Mouse (Mus musculus) liver (tissue): ENCODE measurements around the gene Rptor.

ENCODE experiments used
- DNase-seq: peaks from one replicate; pipeline ENCODE4 v3.0.0-alpha.2; 2020; ENCODE audit warnings: mixed read lengths

The Rptor gene

DNA sequence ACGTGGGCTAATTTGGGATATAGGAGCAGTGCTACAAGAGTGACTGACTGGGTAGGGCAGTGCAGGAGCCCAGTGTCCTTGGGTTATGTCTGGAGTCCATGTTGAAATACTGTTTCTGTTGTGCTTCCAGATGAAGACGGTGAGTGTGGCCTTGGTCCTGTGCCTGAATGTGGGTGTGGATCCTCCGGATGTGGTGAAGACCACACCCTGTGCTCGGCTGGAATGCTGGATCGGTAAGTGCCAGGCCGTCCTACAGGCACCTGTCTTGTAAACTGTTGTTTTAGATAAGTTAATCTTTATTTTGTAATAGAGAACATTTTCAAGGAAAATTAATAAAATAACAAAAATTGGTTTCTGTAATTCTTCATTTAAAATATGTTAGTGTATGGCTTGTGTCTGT lies 54.8 kb downstream of the Rptor start:
- DNase-seq, result peak; percentile 32

DNA sequence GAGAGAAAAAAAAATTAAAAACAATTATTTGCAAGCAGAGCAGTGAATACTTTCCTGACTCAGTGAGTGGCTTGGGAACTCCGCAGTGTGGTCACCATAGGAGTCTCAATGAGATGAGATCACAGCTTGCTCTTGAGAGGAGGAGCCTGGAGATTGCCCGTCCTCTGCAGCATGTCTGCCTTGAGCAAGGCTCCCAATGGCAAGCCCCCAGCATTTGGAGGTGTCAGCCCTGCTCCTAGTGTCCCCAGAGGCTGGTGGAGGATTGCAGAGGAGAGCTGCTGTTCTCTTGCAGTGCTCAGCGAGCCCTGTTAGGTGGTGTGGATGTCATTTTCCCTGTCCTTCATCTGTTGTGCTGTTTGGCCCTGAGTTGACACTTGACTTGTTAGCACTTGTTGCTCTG lies 56.6 kb downstream of the Rptor start:
- no peak for DNase-seq

DNA sequence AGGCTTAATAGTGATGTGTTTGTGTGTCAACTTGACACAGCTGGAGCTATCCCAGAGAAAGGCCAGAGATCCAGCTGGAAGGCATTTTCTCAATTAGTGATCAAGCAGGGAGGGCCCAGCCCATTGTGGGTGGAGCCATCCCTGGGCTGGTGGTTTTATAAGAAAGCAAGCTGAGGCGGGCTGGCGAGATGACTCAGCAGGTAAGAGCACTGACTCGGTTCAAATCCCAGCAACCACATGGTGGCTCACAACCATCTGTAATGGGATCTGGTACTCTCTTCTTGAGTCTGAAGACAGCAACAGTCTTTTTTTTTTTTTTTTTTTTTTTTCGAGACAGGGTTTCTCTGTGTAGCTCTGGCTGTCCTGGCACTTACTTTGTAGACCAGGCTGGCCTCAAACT lies 58.8 kb downstream of the Rptor start:
- DNase-seq, result peak; percentile 88

DNA sequence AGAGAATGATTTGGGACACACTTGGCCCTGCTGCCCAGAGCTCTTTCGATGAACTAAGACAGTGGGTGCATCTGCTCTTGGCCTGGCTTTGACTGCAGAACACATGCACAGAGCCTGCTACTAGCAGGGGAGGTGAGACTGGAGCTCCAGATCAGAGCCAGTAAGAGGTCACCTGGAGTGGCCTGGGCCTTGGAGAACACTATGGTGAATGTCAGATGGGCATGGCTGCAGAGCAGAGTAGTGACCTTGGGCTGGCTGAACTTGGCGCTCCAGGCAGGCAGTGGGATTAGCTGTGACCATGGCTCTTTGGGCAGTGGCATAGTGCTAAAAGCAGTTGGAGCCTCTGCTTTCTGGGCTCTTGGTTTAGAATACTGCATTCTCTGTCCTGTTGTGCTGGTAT lies 61.2 kb downstream of the Rptor start:
- no peak for DNase-seq

DNA sequence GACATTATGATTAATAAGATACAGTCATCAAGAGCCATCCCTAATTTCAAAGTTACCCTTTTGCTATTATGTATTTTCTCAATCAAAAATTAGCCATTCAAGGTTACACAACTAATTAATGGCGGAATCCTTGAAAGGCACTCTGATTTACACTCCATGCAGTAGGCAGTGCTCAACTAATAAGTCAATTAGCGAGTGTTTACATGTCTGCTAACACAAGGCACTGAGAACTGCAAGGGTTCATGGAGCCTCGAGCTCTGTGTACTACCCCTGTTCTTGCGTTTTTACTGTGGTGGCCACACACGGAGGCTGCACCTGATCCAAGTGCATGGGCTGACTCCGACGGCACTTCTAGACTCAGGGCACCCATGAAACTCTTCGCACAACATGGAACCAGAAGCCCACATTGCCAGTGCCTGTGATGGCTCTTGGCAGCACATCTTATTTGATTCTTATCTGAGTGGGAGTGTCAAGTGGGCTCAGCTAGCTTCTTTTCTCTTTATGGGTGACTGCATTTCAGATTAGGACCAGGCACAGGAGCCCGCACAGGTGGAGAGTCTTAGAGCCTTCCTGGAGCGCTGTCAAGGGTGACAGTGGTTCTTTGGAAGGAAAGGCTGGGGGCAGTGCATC lies 62.1 kb downstream of the Rptor start:
- no peak for DNase-seq

DNA sequence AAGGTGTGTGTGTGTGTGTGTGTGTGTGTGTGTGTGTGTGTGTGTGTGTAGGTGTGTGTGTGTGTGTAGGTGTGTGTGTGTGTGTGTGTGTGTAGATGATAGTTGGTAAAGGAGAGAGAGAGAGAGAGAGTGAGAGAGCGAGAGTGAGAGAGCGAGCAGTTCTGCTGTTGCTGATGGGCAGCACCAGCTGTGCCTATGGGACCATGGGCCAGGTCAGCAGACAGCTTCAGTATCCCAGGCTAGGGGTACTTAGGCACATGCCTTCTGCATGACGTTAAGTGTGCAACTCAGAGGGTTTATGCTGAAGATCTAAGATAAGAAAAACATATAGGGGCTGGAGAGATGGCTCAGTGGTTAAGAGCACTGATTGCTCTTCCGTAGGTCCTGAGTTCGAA lies 62.6 kb downstream of the Rptor start:
- DNase-seq, result no peak

DNA sequence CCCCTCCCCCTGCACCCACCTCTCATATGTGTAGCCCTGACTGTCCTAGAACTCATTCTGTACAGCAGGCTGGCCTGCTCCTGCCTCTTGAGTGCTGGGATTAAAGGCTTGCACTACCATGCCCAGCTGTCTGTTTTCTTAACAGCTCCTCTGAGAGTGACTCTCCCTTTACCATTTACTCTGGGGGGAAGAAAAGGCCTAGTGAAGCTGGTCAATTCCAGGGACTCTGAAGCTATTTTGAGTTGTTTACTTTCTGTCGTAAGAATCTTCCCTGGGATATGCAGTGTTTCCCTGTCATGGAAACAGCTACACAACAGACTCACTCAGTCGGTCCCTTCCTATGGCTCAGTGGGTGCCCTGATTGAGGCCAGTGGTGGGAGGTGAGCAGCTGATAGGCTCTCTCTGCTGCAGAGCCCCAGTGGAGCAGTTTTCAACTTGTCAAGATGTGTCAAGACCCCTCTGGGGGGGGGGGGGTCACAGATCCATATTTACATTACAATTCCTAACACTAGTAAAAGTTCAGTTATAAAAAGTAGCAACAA lies 63.9 kb downstream of the Rptor start:
- DNase-seq, result no peak

DNA sequence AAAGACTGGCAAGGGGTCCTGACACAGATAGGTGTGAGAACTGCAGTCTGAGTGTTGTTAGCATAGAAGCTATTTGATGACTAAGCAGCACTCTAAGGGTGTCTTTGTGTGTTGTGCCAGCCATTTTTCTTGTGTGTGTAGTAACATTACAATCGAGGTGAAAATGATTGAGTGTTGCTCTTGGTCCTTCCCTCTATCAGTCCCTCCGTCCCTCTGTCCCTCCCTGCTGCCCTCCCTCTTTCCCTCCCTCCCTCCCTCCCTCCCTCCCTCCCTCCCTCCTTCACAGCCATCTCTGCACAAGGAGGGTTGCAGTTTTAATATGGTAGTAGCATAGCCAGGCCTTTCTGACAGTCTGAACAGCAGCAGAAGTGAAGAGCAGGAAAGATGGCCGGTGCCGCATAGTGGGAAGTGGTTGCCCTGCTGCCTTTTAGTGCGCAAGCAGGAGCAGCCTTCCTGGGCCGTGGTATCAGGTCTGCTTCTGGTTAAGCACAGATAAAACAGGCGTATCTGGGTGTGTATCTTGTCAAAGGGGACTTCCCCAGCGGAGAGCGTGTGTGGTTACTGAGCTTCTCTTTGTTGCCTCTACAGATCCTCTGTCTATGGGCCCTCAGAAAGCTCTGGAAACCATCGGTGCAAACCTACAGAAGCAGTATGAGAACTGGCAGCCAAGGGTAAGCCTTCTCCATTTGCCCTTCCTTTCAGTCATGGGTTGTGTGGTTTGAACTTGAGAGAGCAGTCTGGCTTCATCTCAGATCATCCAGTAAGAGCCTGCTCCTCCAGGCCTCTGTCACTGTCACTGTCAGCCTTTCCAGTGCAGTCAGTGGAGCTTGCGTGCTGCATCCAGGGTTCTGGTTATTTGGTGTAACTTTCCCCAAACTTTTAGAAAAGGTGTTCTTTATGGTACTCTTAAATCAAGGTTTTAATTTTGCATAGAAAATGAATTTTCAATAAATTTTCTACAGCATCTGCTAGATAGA lies 68.3 kb downstream of the Rptor start:
- DNase-seq, result peak; percentile 80

DNA sequence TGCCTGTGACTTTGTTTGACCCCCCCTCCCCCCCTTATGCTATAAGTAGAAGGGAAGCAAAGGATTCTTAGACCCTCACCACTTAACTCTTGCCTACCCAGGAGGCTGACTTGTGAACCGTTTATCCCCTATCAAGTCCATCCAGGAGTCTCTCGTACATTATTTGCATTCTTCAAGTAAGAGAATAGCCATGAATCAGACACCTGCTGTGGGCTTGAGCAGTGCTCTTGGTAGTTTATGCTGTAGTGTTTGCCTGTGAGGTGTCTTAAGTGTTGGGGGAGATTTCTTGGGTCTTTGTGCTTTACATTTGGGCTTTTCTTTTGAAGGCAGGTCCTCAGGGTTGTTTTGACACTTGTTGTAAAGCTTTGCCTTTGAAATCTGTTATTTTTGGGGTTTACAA lies 69.3 kb downstream of the Rptor start:
- DNase-seq, result no peak

DNA sequence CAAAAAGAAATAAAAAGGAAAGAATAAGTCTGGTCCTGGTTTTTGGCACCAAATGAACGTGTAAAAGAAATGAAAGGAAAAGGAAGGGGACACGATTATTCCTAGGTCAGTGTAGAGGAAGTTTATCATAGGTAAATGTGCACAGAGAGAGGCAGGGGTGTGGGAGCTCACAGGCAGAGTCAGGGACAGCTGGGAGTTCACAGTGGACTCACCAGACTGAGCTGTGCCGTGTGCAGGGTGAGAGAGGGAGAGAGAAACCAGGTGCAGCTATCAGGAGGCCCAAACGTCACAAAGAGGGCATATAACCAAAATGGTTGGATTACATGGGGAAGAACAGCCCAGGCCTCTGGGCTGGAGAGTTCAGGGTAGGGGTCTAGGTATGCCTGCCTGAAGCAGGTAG lies 70.1 kb downstream of the Rptor start:
- DNase-seq, result peak; percentile 17

DNA sequence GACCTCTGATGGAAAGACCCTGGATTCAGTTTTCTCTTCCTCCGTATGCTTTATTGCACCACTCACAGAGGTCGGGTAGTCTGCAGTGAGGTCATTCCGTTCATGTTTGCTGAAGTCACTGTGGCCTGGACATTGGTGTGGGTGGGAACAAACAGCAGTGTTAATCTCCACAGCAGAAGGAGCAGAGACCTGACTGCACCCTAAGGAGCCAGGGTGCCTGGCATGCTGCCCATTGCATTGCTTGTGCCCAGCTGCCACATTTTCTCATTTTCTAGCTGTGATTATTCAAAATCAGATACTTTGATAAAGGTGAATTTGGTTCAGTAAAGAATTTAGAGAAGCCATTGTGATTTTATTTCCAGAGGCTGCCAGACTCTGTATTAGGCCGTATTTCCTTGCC lies 72.1 kb downstream of the Rptor start:
- no peak for DNase-seq

DNA sequence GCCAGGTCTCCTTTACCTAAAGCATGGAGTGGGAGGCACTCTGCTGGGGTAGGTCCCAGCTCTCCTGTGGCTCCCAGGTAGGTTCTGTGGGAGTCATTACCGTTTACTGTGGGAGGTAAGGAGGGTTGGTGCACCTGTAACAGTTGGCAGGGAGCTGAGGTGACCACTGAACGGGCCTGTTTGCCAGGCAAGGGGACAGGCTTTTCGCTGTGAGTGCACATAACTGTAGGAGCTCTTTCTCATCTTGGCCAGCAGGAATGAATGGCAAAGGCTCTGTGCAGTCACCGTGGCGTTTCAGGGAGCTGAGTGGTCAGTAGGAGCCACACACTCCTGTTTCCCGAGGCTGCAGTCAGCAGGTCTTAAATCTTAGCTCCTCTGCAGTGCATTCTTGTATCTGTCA lies 72.8 kb downstream of the Rptor start:
- DNase-seq, result no peak

DNA sequence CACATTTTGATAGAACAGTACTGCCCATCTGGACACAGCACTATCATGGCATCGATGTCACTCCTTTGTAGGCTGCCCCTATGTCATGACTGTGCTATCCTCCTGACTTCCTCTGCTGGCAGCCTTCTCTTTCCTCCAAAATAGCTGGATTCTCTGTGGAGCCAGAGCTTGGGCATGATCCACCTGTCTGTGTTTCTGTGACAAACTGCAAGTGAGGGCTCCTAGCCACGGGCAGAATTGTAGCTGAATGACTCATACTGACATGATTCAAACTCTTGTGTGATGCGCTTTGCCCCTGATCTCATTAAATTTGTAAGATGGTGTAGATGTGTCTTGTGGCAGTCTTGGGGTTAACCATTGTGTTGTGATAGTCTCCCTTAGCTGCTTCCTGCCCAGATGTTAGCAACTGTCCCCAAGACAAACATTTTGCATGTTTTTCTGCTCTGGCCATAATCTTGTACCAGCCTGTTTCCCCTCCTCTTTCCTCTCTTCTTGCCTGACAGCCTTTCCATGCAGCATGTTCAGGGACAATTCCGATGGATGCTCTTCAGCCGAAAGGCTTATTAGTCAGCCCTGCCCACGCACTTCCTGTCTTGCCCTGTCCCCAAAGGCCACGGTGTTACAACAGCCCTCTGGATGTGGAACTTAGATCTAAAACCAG lies 74.2 kb downstream of the Rptor start:
- DNase-seq, result no peak

DNA sequence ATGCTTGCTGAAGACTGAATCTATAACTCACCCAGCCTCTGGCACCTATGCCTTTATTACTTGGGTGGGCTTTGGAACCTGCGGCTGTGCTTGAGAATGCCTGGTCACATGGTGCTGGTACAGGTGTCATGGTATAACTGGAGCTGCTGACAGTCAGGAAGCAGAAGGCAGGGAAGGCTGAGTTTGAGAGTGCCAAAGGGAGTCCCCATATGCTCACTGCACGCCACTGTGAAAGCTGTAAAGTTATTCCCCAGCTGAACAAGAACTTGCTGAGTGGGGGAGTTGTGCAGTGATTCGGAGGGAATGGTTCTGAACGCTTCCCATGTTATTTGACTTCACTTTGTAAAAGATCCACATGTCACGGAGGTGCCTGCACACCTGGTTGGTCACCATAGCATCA lies 75.7 kb downstream of the Rptor start:
- DNase-seq, result no peak

DNA sequence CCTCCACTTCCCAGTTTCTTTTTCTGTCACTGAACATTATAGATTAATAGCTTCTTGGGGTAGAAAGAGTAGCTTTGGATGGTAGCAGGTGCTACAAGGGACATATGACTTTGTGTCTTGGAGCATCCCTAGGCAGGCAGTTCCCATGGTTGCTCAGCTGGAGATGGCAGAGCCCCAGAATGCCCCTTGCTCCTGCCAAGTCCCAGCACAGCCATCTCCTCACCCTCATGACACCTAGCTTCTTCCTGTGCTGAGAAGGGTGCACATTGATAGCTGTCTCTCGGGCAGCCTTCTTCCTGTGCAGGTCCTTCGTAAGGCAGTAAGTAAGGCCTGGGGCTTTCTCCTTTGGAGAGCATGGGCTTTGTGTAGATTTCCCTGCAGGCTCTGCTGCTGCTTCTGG lies 78.0 kb downstream of the Rptor start:
- DNase-seq, result no peak

DNA sequence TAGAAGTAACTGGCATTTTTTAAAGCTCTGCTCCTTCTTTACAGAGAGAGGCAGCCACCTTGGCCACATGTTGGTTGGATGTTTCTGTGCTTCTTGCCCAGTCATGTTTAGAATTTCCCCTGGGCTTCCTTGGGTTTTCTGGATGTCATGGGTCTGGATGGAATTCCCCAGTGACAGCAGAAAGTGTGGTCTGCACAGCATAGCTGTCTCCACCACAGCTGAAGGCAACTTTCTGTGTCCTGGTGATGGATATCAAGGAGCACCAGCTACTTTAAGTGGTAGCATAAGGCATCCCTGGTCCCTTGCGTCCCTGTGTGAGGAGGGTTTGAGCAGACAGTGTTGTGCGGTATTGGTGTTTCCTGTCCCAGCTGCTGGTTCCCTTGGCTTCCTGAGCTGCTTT lies 79.6 kb downstream of the Rptor start:
- DNase-seq, result no peak

DNA sequence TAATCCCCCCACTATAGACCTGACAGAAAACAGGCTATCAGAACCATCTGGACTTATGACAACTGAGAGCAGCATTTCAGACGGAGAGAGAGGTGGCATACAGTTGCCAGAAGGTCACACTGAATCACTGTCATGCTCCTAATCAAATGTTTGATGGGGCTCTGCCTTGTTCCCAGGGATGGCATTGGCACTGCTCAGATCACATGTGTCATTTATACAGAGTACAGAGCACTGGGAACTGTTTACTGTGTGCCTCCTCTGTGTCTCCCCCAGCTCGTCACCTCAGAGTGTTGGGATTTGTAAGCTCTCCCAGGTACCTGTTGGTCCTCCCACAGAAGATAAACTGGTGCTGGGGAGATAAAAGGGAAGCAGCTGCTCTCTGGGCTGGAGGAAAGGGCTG lies 81.1 kb downstream of the Rptor start:
- DNase-seq, result no peak

DNA sequence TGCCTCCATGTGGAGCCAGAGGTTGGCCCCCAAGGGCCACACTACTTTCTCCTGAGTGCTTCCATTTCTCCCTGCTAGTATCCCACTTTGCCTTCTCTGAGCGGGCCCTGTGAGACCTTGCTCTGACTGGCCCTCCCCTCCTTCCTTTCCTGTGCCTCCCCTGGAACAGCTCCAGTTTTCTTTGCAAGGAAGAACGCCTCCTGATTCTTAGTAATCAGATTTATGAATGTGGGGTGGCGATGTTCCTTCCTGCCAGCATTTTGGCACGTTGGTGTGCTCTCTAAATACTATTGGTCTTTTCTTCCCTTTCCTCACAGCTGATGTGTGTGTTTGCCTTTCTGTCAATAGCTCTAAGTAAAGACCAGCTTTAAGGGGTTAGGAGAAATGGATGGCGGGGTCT lies 82.8 kb downstream of the Rptor start:
- no peak for DNase-seq

DNA sequence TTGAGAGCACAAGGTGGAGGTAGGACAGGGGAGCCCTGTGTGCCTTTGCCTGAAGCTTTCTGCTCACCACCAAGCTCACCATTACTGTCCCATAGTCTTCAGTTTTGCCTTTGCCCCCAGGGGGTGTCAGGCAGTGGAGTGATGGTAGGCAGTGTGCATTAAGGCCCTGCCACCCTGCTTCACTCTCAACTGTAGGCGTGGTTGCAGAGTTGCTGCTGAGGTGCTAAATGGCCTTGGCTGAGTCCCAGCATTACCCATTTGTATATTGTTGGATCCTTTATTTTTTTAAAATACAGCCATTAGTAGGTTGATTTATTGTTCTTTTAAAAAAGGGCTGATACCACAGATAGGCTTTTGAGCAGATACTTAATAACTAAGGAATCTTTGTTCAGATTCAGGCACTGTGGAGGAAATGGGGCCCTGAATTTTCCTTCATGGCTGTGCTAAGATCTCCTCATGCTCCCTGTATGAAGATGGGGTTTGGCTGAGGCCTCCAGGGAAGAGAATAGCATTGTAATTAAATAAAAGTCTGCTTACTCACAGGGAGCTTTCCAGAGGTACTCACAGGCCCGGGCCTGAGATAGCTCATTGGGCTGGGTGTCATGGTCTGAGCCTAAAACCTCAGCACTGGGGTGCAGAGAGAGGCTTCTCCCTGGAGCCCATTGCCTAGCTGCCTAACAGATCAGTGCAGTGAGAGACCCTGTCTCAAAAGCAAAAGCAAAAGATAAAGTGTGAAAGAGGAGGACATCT lies 83.4 kb downstream of the Rptor start:
- no peak for DNase-seq

DNA sequence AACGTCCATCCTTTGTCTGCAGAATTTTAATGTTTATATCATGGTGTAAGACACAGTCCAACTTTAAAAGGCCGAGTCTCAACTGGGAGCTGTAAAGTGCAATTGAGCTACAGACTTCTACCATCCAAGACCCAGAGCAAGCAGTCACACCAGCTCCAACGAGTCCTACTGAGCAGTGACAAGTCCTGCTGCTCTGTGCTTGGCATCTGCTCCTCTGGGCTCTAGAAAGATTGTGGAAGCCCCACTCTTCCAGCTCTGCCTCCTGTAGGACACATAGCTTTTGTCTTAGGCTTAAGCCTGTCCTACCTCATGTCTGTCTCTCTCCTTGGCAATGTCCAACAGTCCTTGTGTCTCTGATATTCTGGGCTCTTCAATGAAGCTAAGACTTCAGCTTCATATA lies 84.6 kb downstream of the Rptor start:
- no peak for DNase-seq

DNA sequence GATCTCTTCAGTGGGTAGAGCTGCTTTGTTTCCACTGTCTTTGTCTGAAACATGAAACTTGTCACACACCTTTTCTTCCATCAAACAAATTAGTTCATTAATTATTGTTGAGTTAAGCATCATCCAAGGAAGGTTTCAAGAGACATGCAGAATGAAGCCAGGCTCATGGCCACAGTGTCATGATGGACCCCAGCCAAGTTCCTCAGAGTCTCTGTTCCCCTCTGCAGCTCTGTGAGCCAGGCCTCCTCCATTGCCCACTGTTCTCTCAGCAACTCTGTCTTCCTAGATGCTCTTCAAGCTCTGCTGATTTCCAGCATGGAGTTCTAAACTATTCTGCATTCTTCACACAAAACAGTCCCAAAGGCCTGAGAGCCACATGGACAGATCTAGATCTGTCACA lies 85.3 kb downstream of the Rptor start:
- no peak for DNase-seq

DNA sequence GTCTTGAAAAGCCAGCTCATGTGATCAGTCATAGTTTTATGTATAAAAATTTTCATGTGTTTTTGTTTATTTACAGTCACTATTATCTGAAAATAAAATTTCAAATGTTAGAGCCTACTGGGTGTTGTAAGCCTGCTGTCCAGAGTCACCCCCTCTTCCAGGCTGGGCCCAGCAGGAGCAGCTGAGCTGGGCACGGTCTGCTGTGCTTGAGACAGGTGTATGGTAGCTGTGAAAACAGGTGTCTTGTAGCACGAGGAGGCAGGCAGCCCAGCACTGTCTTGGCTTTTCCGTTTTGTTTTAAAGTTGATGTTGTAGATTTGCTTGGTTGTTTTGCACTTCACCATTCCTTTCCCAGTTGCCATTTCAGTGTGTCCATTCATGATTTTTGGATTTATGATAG lies 87.2 kb downstream of the Rptor start:
- DNase-seq, result no peak
